Mouse (Mus musculus) embryonic facial prominence, embryonic 10.5 days (tissue): ENCODE results near the gene Tdrd9. TPM values are rescaled to one million over a fixed set of nuclear protein-coding genes. Genes with fewer than 3 reads are reported as not detected.

Source experiments
- DNase-seq: peaks from one replicate; pipeline ENCODE4 v3.0.0-alpha.2; 2017; ENCODE audit warnings: low spot score
- H3K27ac ChIP-seq: fragments of 300-500 bp; sonication (generic); replicated peaks from 2 replicates; pipeline ENCODE4 v1.5.1; 2016; ENCODE audit warnings: mild to moderate bottlenecking
- H3K27me3 ChIP-seq: fragments of 300-500 bp; sonication (generic); replicated peaks from 2 replicates; pipeline ENCODE4 v1.6.1; 2016; ENCODE audit warnings: low read depth, mild to moderate bottlenecking; ENCODE audit not compliant: poor library complexity, severe bottlenecking
- H3K36me3 ChIP-seq: fragments of 300-500 bp; sonication (generic); replicated peaks from 2 replicates; pipeline ENCODE4 v1.6.1; 2016; ENCODE audit warnings: mild to moderate bottlenecking, moderate library complexity
- H3K4me1 ChIP-seq: fragments of 300-500 bp; sonication (generic); 2 replicates; pipeline ENCODE4 v1.6.1; 2016
- H3K4me3 ChIP-seq: fragments of 300-500 bp; sonication (generic); 2 replicates; pipeline ENCODE4 v1.5.1; 2016; ENCODE audit warnings: mild to moderate bottlenecking, moderate library complexity
- H3K9me3 ChIP-seq: fragments of 300-500 bp; sonication (generic); 2 replicates; pipeline ENCODE4 v1.6.1; 2016; ENCODE audit warnings: mild to moderate bottlenecking
- WGBS: fragments of 180-500 bp; shearing (Covaris S2); methylation state at CpG from one replicate; pipeline ENCODE4 v1.1.7; 2016; 5-methylcytosine and 5-hydroxymethylcytosine counted together
- polyA plus RNA-seq: library from polyadenylated mRNA; unstranded; fragments of >200 nt; fragmentation: Nextera tagmentation; extraction: Ambion mirVana; gene quantifications from 2 replicates; pipeline ENCODE4 v1.2.1, GENCODE M21; 2016

The Tdrd9 gene
- 1.0 and 1.1 TPM in 2 replicates for polyA plus RNA-seq

- Histone ChIP-seq H3K27me3 (no peaks in the 10 kb centered on the region), H3K4me3 (no peak within 1 kb of the TSS), H3K36me3 (no peaks in the 10 kb centered on the region), H3K27ac (no peak within 1 kb of the TSS), H3K4me1 (peaks cover under 1% of the 10 kb centered on the region), H3K9me3 (no peaks in the 10 kb centered on the region)
- 87% methylated on average over 18 of the region's 18 CpGs for WGBS
- DNase-seq, result no peak
Measured at GRCm38 (mm10) chr12:111971231-111971686, at the start of gene Tdrd9. Gene Tdrd9, plus strand, starts transcription at chr12:111971559.

- peaks cover 4% of the 10 kb centered on the region; the same call in 1 of the 2 replicates for H3K4me1 ChIP-seq
- no peak overlapping the region for H3K27ac ChIP-seq
- H3K9me3 ChIP-seq, result no peaks in the 10 kb centered on the region
- H3K4me3 ChIP-seq, result no peak overlapping the region
- DNase-seq, result no peak
- no peaks in the 10 kb centered on the region for H3K36me3 ChIP-seq
- 89% methylated on average over 6 of the region's 6 CpGs for WGBS
- 0 out of 2 replicates have a peak, but pooled peaks cover 4% of the 10 kb centered on the region for H3K27me3 ChIP-seq
Measured at GRCm38 (mm10) chr12:111923117-111923516, 48.2 kb upstream of the Tdrd9 start.

GRCm38 (mm10) chr12:111927338-111927737, 44.0 kb upstream of the Tdrd9 start:
- H3K4me3 ChIP-seq, result no peak overlapping the region
- no peaks in the 10 kb centered on the region for H3K36me3 ChIP-seq
- peak overlapping the region; percentile 8; the same call in 1 of the 2 replicates for H3K27ac ChIP-seq
- no peak for DNase-seq
- no peaks in the 10 kb centered on the region for H3K27me3 ChIP-seq
- peaks cover 19% of the 10 kb centered on the region for H3K4me1 ChIP-seq
- 74% methylated on average over 1 of the region's 1 CpGs for WGBS
- no peaks in the 10 kb centered on the region for H3K9me3 ChIP-seq

GRCm38 (mm10) chr12:111928411-111928966, 42.9 kb upstream of the Tdrd9 start:
- no peaks in the 10 kb centered on the region for H3K36me3 ChIP-seq
- peaks cover 30% of the 10 kb centered on the region for H3K4me1 ChIP-seq
- H3K9me3 ChIP-seq, result no peaks in the 10 kb centered on the region
- H3K27ac ChIP-seq, result no peak overlapping the region; the same call in 1 of the 2 replicates
- no peak overlapping the region for H3K4me3 ChIP-seq
- DNase-seq, result no peak
- WGBS, result 89% methylated on average over 18 of the region's 18 CpGs
- no peaks in the 10 kb centered on the region for H3K27me3 ChIP-seq

- Histone ChIP-seq H3K4me3 (no peak overlapping the region), H3K27ac (peak overlapping the region; percentile 57; the same call in 1 of the 2 replicates), H3K27me3 (no peaks in the 10 kb centered on the region), H3K4me1 (peaks cover 46% of the 10 kb centered on the region), H3K36me3 (no peaks in the 10 kb centered on the region), H3K9me3 (no peaks in the 10 kb centered on the region)
- 88% methylated on average over 9 of the region's 9 CpGs for WGBS
- no peak for DNase-seq
Measured at GRCm38 (mm10) chr12:111931411-111932025, 39.8 kb upstream of the Tdrd9 start.

- H3K27me3 ChIP-seq, result no peaks in the 10 kb centered on the region
- peaks cover 52% of the 10 kb centered on the region for H3K4me1 ChIP-seq
- no peaks in the 10 kb centered on the region for H3K9me3 ChIP-seq
- H3K27ac ChIP-seq, result peak overlapping the region; percentile 57
- H3K36me3 ChIP-seq, result no peaks in the 10 kb centered on the region
- WGBS, result 68% methylated on average over 3 of the region's 3 CpGs
- no peak overlapping the region for H3K4me3 ChIP-seq
- no peak for DNase-seq
Measured at GRCm38 (mm10) chr12:111932513-111932912, 38.8 kb upstream of the Tdrd9 start.

- WGBS, result 58% methylated on average over 11 of the region's 11 CpGs
- H3K4me3 ChIP-seq, result no peak overlapping the region
- no peak for DNase-seq
- no peaks in the 10 kb centered on the region for H3K36me3 ChIP-seq
- no peaks in the 10 kb centered on the region for H3K27me3 ChIP-seq
- H3K9me3 ChIP-seq, result no peaks in the 10 kb centered on the region
- H3K4me1 ChIP-seq, result peaks cover 58% of the 10 kb centered on the region
- H3K27ac ChIP-seq, result peak overlapping the region; percentile 57
Measured at GRCm38 (mm10) chr12:111933032-111933704, 38.2 kb upstream of the Tdrd9 start.

GRCm38 (mm10) chr12:111933971-111934370, 37.4 kb upstream of the Tdrd9 start:
- Histone ChIP-seq H3K4me1 (peaks cover 66% of the 10 kb centered on the region), H3K4me3 (no peak overlapping the region), H3K27me3 (no peaks in the 10 kb centered on the region), H3K36me3 (no peaks in the 10 kb centered on the region), H3K9me3 (no peaks in the 10 kb centered on the region), H3K27ac (no peak overlapping the region)
- 74% methylated on average over 2 of the region's 2 CpGs for WGBS
- no peak for DNase-seq

- H3K36me3 ChIP-seq, result no peaks in the 10 kb centered on the region
- 41% methylated on average over 24 of the region's 24 CpGs for WGBS
- DNase-seq, result no peak
- H3K9me3 ChIP-seq, result no peaks in the 10 kb centered on the region
- peaks cover 68% of the 10 kb centered on the region for H3K4me1 ChIP-seq
- H3K4me3 ChIP-seq, result no peak overlapping the region
- no peaks in the 10 kb centered on the region for H3K27me3 ChIP-seq
- peak overlapping the region; percentile 82 for H3K27ac ChIP-seq
Measured at GRCm38 (mm10) chr12:111936706-111937550, 34.4 kb upstream of the Tdrd9 start.

GRCm38 (mm10) chr12:111938623-111939177, 32.7 kb upstream of the Tdrd9 start:
- Histone ChIP-seq H3K36me3 (no peaks in the 10 kb centered on the region), H3K4me1 (peaks cover 60% of the 10 kb centered on the region), H3K27ac (peak overlapping the region; percentile 82), H3K4me3 (no peak overlapping the region), H3K27me3 (no peaks in the 10 kb centered on the region), H3K9me3 (no peaks in the 10 kb centered on the region)
- peak; percentile 74 for DNase-seq
- WGBS, result 30% methylated on average over 1 of the region's 1 CpGs

GRCm38 (mm10) chr12:111943421-111944064, 27.8 kb upstream of the Tdrd9 start:
- Histone ChIP-seq H3K27ac (peak overlapping the region; percentile 63), H3K4me1 (peaks cover 43% of the 10 kb centered on the region), H3K36me3 (no peaks in the 10 kb centered on the region), H3K9me3 (no peaks in the 10 kb centered on the region), H3K27me3 (no peaks in the 10 kb centered on the region), H3K4me3 (peak overlapping the region; percentile 28)
- 61% methylated on average over 10 of the region's 10 CpGs for WGBS
- DNase-seq, result no peak
